Mouse (Mus musculus) lung, postnatal 0 days (tissue): Measurements from ENCODE around the gene Lfng.

Experiments used
- CTCF ChIP-seq: IDR thresholded peaks from 2 replicates; pipeline ENCODE4 v1.5.1; 2016; ENCODE audit warnings: antibody characterized with exemption, mild to moderate bottlenecking
- EP300 ChIP-seq: IDR thresholded peaks from 2 replicates; pipeline ENCODE4 v1.6.1; 2016; ENCODE audit warnings: antibody characterized with exemption, mild to moderate bottlenecking, control low read depth

- TF ChIP-seq CTCF (no peak), EP300 (no peak)
These were observed 29.9 kb downstream of the Lfng start for GRCm38 (mm10) chr5:140637058-140637410.
